Mouse (Mus musculus): ENCODE results near the gene Inpp5k.
"Not testable (repeated sequence)": the region's sequence is repeated elsewhere in the genome, so short reads cannot be mapped to it uniquely, and the experiment has no call there.

Inpp5k gene

GRCm38 (mm10) chr11:75678747-75679438 lies 48.1 kb downstream of the Inpp5k start, which contains the start of gene Crk:
TSS of gene Crk (plus strand) at chr11:75679259.
- peak; percentile 98 for DNase-seq (ENCODE audit: low spot score)

DNA sequence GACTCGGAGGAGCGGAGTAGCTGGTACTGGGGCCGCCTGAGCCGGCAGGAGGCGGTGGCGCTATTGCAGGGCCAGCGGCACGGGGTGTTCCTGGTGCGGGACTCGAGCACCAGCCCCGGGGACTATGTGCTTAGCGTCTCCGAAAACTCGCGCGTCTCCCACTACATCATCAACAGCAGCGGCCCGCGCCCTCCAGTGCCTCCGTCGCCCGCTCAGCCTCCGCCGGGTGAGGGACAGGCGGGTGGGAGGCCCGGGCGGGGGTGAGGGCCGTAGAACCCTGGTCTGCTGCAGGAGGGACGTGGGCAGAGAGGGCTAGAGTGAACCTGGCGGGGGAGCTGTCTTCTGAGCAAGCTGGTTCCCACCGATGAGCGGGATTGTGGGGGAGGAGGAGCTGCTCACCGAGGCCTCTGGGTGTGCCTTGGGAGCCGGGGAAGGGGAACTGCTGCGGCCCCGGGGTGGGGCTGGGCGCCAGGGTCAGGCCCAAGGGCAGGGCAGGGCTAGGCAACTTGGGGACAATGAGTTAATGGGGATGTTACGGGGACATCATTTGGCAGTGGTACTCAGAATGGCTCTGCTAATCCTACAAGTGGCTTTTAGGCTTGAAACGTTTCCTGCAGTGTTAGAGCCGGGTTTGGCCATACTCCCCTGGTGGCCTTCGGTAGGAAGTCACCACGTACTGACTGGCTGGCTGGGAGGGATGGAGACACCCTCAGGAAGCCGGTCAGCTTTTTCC lies 48.8 kb downstream of the Inpp5k start:
- no peak for DNase-seq (ENCODE audit: low spot score)

- no peak for DNase-seq (ENCODE audit: low spot score)
Observed at GRCm38 (mm10) chr11:75684462-75684861, 53.7 kb downstream of the Inpp5k start.

DNA sequence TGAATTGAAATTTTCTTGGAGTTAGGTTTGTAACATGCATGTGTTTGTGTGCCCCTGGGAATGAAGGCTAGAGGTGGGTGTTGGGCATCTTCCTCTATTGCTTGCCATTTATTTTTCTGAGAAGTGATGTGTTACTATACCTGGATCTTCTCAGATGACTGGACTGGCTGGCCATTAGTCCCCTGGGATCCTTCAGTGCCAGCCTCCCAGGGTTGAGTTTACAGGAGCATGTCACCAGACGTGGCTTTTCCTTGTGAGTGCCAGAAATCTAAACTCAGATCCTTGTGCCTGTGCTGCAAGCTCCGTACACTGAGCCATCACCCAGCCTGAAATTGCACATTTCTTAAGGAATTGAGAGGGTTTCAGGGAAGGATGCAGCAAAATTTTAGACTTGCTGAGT lies 54.2 kb downstream of the Inpp5k start:
- no peak for DNase-seq (ENCODE audit: low spot score)

GRCm38 (mm10) chr11:75687343-75687993 lies 56.7 kb downstream of the Inpp5k start:
- no peak for DNase-seq (ENCODE audit: low spot score)

DNA sequence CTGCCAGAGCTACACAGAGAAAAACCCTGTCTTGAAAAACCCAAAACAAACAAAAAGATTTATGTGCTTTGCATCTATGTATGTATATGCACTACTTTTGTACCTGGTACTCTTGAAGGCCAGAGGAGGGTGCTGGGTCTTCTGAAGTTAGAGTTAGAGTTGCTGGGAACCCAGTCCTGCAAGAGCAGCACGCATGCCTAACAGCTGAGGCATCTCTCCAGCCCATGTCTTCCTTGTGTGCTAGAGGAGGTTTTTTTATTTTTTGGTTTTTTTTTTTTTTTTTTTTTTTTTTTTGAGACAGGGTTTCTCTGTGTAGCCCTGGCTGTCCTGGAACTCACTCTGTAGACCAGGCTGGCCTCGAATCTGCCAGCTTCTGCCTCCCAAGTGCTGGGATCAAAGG lies 57.3 kb downstream of the Inpp5k start:
- no peak for DNase-seq (ENCODE audit: low spot score)

GRCm38 (mm10) chr11:75689977-75690376 lies 59.2 kb downstream of the Inpp5k start:
- DNase-seq (ENCODE audit: low spot score): no peak

DNA sequence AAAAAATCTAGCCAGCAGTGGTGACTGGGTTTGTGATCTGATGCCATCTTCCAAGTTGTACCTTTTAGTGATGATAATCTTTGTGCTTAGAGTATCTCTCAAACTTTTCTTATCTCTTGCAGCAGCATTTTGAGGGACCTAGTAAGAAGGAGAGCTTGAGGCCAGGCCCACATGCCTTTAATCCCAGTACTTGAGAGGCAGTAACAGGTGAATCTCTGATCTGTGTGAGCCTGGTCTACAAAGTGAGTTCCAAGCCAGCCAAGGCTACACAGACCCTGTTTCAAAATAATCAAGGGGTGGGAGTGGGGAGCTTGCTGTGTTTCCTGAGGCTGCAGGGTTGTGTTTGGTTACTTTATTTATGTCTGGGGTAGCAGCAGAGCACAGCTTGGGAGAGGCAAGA lies 60.3 kb downstream of the Inpp5k start:
- no peak for DNase-seq (ENCODE audit: low spot score)

GRCm38 (mm10) chr11:75693570-75693969 lies 62.8 kb downstream of the Inpp5k start:
- DNase-seq (ENCODE audit: low spot score): no peak

- DNase-seq (ENCODE audit: low spot score): not testable (repeated sequence)
Observed at GRCm38 (mm10) chr11:75697464-75697863, 66.7 kb downstream of the Inpp5k start.

Measured in testis, postnatal 10 days (tissue).